Mouse (Mus musculus): ENCODE measurements at regions not wholly inside any gene's neighbourhood (a gene's known extent, or its start where the extent isn't known, plus 50 kb on each side); places are given as distances from the start of the nearest gene placed in this dataset.

GRCm38 (mm10) chr2:74201608-74202323 is 290.6 kb upstream of the Atp5g3 start:
- intact Hi-C loops (cut with DNase I) = no loop called here
- peak; percentile 26 to 48 for DNase-seq

DNA sequence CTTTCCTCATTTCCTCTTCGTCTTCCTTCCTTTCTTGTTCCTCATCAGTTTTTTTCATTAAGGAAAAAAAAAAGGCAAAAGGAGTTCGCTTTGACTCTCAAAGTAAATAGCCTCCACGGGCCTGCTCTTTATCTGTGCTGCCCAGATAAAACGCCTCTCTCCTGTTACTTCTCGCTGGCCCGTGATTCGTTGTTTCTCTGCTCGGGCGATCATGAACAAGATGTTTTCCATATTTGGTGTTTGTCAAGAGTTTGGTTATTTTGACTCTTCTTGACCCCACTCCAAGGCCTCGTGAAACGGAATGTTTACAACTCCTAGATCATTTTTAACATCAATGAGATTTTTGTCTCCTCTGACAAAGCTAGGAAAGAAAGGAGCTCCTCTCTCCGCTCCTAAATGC is 288.4 kb upstream of the Atp5g3 start:
- intact Hi-C loops (cut with DNase I) = no loop called here
- no peak for DNase-seq

- intact Hi-C loops (cut with DNase I) = no loop called here
- DNase-seq = no peak
Measured at GRCm38 (mm10) chr2:74187963-74188790, 277.1 kb upstream of the Atp5g3 start.

GRCm38 (mm10) chr2:74178106-74178505 is 267.0 kb upstream of the Atp5g3 start:
- intact Hi-C loops (cut with DNase I) = no loop called here
- DNase-seq = no peak

DNA sequence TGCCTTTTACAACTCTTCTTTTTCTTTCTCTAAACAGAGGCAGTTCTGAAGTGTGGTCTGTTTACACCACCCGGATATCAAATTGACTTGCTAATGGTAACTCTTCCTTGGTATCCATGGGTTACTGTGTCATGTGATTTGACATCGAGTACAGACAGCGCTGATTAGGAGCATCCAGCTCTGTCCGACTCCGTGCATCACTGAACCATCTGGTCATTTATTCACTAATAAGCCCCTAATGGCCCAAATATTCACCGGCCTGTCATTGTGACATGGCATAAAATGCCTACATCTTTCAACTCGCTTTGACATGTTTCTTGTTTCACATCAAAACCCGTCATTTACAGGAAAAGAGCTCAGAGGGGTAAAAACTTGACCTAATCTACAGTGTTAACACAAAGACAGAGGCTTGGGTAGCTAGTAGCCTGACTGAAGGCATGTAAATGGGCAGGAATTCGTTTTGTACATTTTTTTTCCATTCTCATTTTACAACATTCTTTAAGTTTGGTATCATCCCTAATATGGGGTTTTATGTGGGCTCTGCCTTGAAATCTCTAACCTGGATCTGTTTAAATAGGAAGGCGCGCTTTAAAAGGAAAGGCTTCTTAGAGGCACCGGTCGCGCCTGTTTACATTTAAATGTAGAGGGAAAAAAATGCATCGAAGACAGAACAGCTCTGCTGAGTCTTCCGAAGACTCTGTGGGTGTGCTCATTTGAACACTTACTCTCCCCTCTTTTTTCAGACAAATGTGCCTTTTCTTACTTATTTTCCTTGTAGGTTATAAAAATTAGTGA is 257.8 kb upstream of the Atp5g3 start:
- intact Hi-C loops (cut with DNase I) = no loop called here
- DNase-seq = no peak

DNA sequence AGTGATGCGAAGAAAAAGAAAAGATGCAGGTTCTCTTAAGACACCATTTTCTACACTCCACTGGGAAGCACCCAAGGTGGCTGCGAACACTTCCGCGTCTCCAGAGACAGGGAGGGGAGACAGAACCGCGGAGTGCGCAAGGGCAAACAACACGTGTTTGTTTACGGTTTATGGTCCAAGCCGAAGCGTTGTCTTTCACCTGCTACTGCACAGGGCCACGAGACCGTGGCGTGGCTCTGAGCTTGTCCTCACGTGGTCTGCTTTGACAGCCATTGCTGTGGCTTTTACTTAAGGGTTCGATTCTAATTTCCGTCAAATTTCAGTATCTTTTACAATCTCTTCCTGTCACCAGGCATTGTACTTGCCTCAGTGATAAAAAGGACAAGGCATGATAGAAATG is 257.2 kb upstream of the Atp5g3 start:
- DNase-seq = no peak
- intact Hi-C loops (cut with DNase I) = no loop called here

DNA sequence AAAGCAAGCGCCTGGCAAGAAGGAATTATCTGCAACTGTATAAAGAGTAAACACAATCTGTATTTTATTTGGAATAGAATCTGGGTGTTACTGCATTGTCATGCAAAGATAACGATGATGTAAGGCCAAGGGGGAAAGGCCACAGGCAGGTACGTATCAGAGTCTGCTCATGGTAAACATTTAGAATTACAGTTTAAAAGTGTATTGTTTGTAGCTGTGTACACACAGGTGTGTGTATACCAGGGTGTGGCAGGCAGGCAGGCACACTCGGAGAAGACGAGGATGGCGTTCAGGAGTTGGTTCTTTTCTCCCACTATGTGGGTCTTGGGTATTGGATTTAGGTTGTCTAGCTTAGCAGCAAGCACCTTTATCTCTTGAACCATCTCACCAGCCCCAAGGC is 242.9 kb upstream of the Atp5g3 start:
- DNase-seq = no peak
- intact Hi-C loops (cut with DNase I) = no loop called here

- intact Hi-C loops (cut with DNase I) = no loop called here
- DNase-seq = peak in 1 of 2 experiments; percentile 10
Measured at GRCm38 (mm10) chr2:74153247-74153850, 242.2 kb upstream of the Atp5g3 start.

DNA sequence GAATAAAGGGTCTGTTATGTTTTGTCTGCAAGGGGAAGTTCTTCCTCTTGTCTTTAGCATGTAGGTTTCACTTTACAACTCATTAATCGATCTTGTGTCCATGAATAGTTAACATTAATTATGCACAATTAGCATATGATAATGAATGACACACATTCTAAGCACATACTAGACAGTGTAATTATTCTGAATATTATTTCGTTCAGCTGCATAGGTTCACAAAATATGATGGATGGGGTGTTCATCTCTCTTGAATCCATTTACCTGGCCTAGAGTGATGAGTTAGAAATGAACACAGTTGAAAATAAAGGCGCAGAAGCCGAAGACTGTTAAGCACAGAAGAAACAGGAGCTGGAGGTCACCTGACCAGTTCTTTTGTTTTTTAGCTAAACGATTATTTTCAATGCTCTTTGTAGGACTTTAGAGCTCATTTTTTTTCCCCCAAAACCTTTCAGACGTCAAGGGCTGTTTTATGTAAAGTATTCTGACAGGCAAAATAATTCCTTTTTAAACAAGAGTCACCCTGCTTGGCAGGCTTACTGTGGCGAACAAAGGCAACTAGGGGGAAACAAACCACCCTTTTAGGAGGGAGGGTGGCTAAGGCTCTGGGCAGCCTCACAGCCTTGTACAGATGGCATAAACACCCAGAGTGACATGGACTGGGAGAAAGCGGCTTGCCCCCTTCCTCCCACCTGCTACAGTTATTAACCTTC is 241.6 kb upstream of the Atp5g3 start:
- no peak for DNase-seq

DNA sequence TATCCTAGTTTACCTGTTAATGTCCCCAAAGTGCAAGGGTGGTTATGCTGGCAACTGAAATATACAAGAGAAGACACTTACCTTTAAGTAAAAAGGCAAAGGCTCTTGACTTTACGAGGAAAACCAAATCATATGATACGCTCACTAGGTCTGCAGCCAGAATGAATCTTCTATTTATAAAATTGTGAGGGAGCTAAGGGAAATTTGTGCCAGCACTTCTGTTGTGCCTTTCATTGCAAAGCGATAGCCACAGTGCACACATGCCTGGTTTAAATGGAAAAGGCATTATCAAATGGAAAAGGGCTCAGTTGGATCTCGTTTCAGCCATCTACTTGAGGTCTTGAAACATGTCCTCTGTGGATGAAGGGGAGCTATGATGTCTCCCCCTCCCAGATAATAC is 236.1 kb upstream of the Atp5g3 start:
- intact Hi-C loops (cut with DNase I) = no loop called here
- no peak for DNase-seq

More for the DNA sequence above, 241.6 kb upstream of the Atp5g3 start:
- intact Hi-C loops (cut with DNase I) = no loop called here

GRCm38 (mm10) chr2:74136624-74137003 is 225.5 kb upstream of the Atp5g3 start:
- DNase-seq = no peak
- intact Hi-C loops (cut with DNase I) = no loop called here

DNA sequence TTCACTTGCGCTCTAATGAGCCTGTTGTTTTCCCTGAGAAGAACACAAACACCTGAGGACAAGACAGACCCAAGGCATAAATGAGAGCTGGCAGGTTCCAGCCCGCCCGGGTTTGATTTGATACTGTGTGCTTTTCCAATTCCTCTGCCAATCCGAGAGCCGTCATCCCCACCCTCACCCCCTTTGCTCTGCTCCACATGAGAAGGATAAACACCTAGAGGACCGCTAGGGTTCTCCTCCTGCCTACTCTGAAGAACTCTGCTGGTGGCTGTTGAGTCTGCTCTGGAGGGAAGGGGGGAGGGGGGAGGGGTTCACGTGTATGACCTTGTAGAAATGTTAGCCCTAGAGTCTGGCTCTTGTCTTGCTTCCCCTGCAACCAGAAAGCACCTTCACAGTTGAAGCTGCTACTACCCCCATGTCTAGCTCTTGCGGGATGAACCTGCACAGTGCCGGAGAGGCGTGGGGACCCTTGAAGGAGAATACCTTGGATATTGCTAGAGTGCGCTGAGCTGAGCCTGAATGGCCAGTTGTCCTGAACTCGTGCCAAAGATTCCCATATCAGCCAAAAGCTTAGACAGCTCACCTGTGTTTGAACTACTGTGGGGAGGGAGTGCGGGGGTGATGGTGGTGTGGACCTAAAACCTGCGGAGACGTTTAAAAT is 225.0 kb upstream of the Atp5g3 start:
- intact Hi-C loops (cut with DNase I) = no loop called here

DNA sequence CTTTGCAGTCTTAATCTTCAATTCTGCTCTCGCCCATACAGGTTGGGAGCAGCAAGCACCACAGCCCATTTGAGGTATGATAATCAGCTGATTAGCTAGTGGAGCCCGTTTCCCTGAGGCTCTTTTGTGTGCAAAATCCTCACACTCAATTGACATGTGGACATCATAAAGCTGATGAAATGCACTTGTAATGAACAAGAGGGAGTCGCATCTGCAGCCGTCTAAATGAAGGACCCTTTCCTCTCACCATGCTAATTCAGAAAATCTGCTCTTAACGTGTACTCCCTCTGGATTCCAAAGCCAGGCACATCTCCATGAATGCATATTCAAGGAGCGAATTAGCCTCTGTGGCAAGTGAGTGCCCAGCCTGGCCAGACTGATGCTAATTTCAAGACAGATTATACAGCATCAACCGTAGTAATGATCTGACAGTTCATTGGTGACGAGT is 219.0 kb upstream of the Atp5g3 start:
- intact Hi-C loops (cut with DNase I) = no loop called here
- no peak for DNase-seq

More for the DNA sequence above, 225.0 kb upstream of the Atp5g3 start:
- no peak for DNase-seq

DNA sequence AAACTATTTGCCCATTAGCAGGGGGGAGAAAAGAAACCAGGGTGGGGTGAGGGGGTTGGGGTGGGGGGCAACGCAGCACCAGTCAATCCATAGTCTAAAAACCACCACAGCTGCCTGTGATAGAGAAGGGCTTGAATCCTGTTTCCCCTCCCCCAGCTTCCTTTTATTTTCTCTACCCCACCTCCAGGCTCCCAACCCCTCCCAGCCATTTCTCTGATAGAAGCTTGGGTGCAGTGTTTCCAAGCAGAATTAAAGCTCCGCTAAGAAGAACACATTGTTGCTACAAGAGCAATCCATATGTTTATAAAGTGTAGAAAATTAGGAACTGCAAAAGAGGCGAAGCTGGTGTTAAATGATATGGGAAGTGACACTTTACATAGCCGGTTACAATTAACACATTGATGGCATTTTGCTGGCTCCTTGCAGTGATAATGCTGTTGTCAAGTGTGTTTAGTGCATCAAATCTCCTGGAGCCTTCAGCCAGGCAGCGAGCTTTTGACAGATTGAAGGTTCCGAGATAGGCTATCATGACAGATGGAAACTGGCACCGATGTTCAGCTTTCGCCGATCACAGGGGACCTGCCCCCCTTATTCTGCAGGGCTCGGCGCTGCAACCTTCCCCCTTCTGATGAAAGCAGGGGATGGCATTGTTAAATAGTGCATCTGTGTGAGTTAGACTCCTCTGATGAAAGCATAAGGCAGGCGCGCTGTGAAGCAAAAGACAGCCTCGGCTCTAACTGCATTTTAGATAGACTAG is 217.8 kb upstream of the Atp5g3 start:
- no peak for DNase-seq
- intact Hi-C loops (cut with DNase I) = no loop called here

DNA sequence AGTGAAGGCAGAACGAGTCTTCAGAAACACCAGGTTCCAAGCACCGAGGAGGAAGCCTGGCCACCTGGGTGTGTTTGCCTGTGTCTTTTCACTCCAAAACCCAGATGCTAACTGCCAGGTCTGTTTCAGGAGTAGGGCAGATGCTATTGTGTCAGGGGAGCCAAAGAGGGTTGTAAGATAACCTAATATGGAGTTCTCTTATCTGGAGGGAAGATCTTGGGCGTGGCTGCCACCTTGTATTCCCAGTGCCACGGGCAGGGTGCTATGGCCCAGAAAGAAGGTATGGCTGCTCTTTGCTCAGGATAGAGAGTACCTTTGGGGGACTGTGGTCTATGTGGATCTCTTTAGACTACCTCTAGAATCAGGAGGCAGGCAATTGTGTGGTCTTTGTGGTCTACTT is 216.0 kb upstream of the Atp5g3 start:
- DNase-seq = no peak
- intact Hi-C loops (cut with DNase I) = no loop called here

- no peak for DNase-seq
- intact Hi-C loops (cut with DNase I) = no loop called here
Measured at GRCm38 (mm10) chr2:74124252-74124651, 213.1 kb upstream of the Atp5g3 start.

- DNase-seq = no peak
- intact Hi-C loops (cut with DNase I) = no loop called here
Measured at GRCm38 (mm10) chr2:74123360-74124074, 212.4 kb upstream of the Atp5g3 start.

GRCm38 (mm10) chr2:74122937-74123336 is 211.8 kb upstream of the Atp5g3 start:
- intact Hi-C loops (cut with DNase I) = no loop called here
- no peak for DNase-seq

Data from heart, postnatal 10 days (tissue).